Mouse (Mus musculus) bone marrow, adult 2 months (tissue): ENCODE data around the gene Lrch3. TPM values are rescaled to one million over a fixed set of nuclear protein-coding genes. Genes with fewer than 3 reads are reported as not detected.
"Not testable (repeated sequence)": the region's sequence is repeated elsewhere in the genome, so short reads cannot be mapped to it uniquely, and the experiment has no call there.

ENCODE experiments used
- H3K27ac ChIP-seq: fragments of 200-500 bp; 2 replicates; pipeline ENCODE4 v1.5.1; 2012; ENCODE audit warnings: low read depth, mild to moderate bottlenecking, control low read depth, inconsistent platforms, low read length; ENCODE audit not compliant: control insufficient read depth, poor library complexity, insufficient read depth
- H3K4me1 ChIP-seq: fragments of 200-500 bp; 2 replicates; pipeline ENCODE4 v1.6.1; 2011; ENCODE audit warnings: low read length; ENCODE audit not compliant: control insufficient read depth, insufficient read depth
- H3K4me3 ChIP-seq: fragments of 200-500 bp; replicated peaks from 2 replicates; pipeline ENCODE3; 2011; ENCODE audit warnings: mild to moderate bottlenecking, low read depth, low read length, control low read depth; ENCODE audit not compliant: control insufficient read depth
- CTCF ChIP-seq: fragments of 200-500 bp; IDR thresholded peaks from 2 replicates; pipeline ENCODE4 v1.5.1; 2011; ENCODE audit warnings: low read length, control low read depth; ENCODE audit not compliant: control insufficient read depth, insufficient read depth
- POLR2A ChIP-seq: fragments of 200-500 bp; IDR thresholded peaks from 2 replicates; pipeline ENCODE4 v1.6.1; 2011; ENCODE audit warnings: low read depth, mild to moderate bottlenecking, control low read depth, low read length, borderline replicate concordance; ENCODE audit not compliant: control insufficient read depth
- WGBS: fragments of 180-500 bp; shearing (Covaris S2); methylation state at CpG from one replicate; pipeline ENCODE4 v1.1.7; 2018; 5-methylcytosine and 5-hydroxymethylcytosine counted together
- polyA plus RNA-seq: library from polyadenylated mRNA; stranded (reverse); fragments of >200 nt; gene quantifications from 2 replicates; pipeline ENCODE4 v1.2.4, GENCODE M21; 2011; ENCODE audit warnings: low replicate concordance; ENCODE audit not compliant: missing spikeins, insufficient read depth, insufficient read length

Lrch3 gene
- polyA plus RNA-seq, 1 experiment, result 13.0 TPM

GRCm38 (mm10) chr16:33026357-33026756 lies 112.5 kb downstream of the Lrch3 start:
- H3K4me3 ChIP-seq, result no peak overlapping the region
- no peak overlapping the region for H3K27ac ChIP-seq
- no peaks in the 10 kb centered on the region for H3K4me1 ChIP-seq
- no peak for TF ChIP-seq POLR2A
- no peak for TF ChIP-seq CTCF
- 38% methylated on average over 7 of the region's 7 CpGs for WGBS

GRCm38 (mm10) chr16:33036006-33036405 lies 122.1 kb downstream of the Lrch3 start:
- TF ChIP-seq POLR2A, result no peak
- TF ChIP-seq CTCF, result no peak
- Histone ChIP-seq H3K4me1 (no peaks in the 10 kb centered on the region), H3K27ac (no peak overlapping the region), H3K4me3 (no peak overlapping the region)
- 81% methylated on average over 4 of the region's 4 CpGs for WGBS

- no peak overlapping the region for H3K4me3 ChIP-seq
- 82% methylated on average over 1 of the region's 1 CpGs for WGBS
- H3K4me1 ChIP-seq, result peaks cover 2% of the 10 kb centered on the region; the same call in 1 of the 2 replicates
- TF ChIP-seq POLR2A, result no peak
- no peak for TF ChIP-seq CTCF
- H3K27ac ChIP-seq, result no peak overlapping the region
Observed at GRCm38 (mm10) chr16:33042682-33043081, 128.8 kb downstream of the Lrch3 start.

GRCm38 (mm10) chr16:33043268-33043667 lies 129.4 kb downstream of the Lrch3 start:
- 13% methylated on average over 2 of the region's 2 CpGs for WGBS
- Histone ChIP-seq H3K27ac (no peak overlapping the region), H3K4me1 (peaks cover 2% of the 10 kb centered on the region; the same call in 1 of the 2 replicates), H3K4me3 (no peak overlapping the region)
- TF ChIP-seq POLR2A (no peak), CTCF (no peak)

- TF ChIP-seq CTCF, result no peak
- no peak for TF ChIP-seq POLR2A
- Histone ChIP-seq H3K4me1 (peaks cover 2% of the 10 kb centered on the region; the same call in 1 of the 2 replicates), H3K27ac (no peak overlapping the region), H3K4me3 (no peak overlapping the region)
- 77% methylated on average over 1 of the region's 1 CpGs for WGBS
Observed at GRCm38 (mm10) chr16:33048004-33048403, 134.1 kb downstream of the Lrch3 start.

- H3K27ac ChIP-seq, result no peak overlapping the region
- 80% methylated on average over 2 of the region's 2 CpGs for WGBS
- TF ChIP-seq CTCF (no peak), POLR2A (no peak)
- H3K4me1 ChIP-seq, result no peaks in the 10 kb centered on the region
- no peak overlapping the region for H3K4me3 ChIP-seq
Observed at GRCm38 (mm10) chr16:33048686-33049085, 134.8 kb downstream of the Lrch3 start.

- Histone ChIP-seq H3K4me1 (no peaks in the 10 kb centered on the region), H3K27ac (no peak overlapping the region), H3K4me3 (no peak overlapping the region)
- TF ChIP-seq POLR2A (no peak), CTCF (no peak)
- 60% methylated on average over 16 of the region's 16 CpGs for WGBS
Observed at GRCm38 (mm10) chr16:33049809-33050208, 135.9 kb downstream of the Lrch3 start.

GRCm38 (mm10) chr16:33053141-33053540 lies 139.2 kb downstream of the Lrch3 start:
- WGBS, result 65% methylated on average over 5 of the region's 5 CpGs

GRCm38 (mm10) chr16:33054927-33055326 lies 141.0 kb downstream of the Lrch3 start:
- not testable (repeated sequence) for H3K4me3 ChIP-seq, H3K4me1 ChIP-seq, H3K27ac ChIP-seq
- WGBS, result 57% methylated on average over 2 of the region's 2 CpGs

More at GRCm38 (mm10) chr16:33053141-33053540, 139.2 kb downstream of the Lrch3 start:
- Histone ChIP-seq H3K4me1 (peaks cover 1% of the 10 kb centered on the region; the same call in 1 of the 2 replicates), H3K27ac (no peak overlapping the region), H3K4me3 (no peak overlapping the region)
- TF ChIP-seq POLR2A, result no peak
- no peak for TF ChIP-seq CTCF
